In genomic region chr10:63386991-63387390, GRCm38 (mm10) we compare ENCODE assay signal across 8 mouse cellular contexts. TPM values are rescaled to one million over a fixed set of nuclear protein-coding genes. Genes with fewer than 3 reads are reported as not detected.
DNase-seq lines count a peak whose midpoint lies in the region; ATAC-seq and TF ChIP-seq lines count a peak whose summit lies in the region.

No protein-coding gene starts in this region.

- no peak overlapping the region for H3K27ac ChIP-seq in neural tube, embryonic 11.5 days (ENCODE audit: low read depth, low read length)
- no peak overlapping the region for H3K27ac ChIP-seq in embryonic fibroblast, embryonic 13.5 days (ENCODE audit: insufficient read depth, low read length)
- H3K27ac ChIP-seq in limb, embryonic 12.5 days, result no peak overlapping the region
- H3K27ac ChIP-seq in small intestine, adult 2 months (ENCODE audit: insufficient read depth, low read depth, low read length), result no peak overlapping the region

- TF ChIP-seq CTCF in embryonic fibroblast, embryonic 13.5 days (IDR thresholded peaks at IDR 0.05; ENCODE audit: borderline replicate concordance, insufficient read depth, low read length), result no peak
- TF ChIP-seq CTCF in small intestine, adult 2 months (IDR thresholded peaks at IDR 0.05; ENCODE audit: extremely low read depth, insufficient read length, insufficient replicate concordance, low read depth, low read length), result no peak

- H3K4me3 ChIP-seq in neural tube, embryonic 11.5 days (ENCODE audit: low read depth, low read length), result peak overlapping the region; percentile 51
- H3K4me3 ChIP-seq in embryonic fibroblast, embryonic 13.5 days (ENCODE audit: insufficient read depth, low read length), result peak overlapping the region; percentile 41
- H3K4me3 ChIP-seq in limb, embryonic 12.5 days (replicated peaks), result peak overlapping the region; percentile 53
- H3K4me3 ChIP-seq in small intestine, adult 2 months (ENCODE audit: low read depth, low read length), result peak overlapping the region; percentile 87

- H3K36me3 ChIP-seq in neural tube, embryonic 11.5 days (ENCODE audit: control insufficient read depth, insufficient read depth, low read length), result no peaks in the 10 kb centered on the region
- H3K36me3 ChIP-seq in limb, embryonic 12.5 days, result no peaks in the 10 kb centered on the region
- H3K36me3 ChIP-seq in small intestine, adult 2 months (ENCODE audit: control insufficient read depth, insufficient read depth, low read length), result no peaks in the 10 kb centered on the region

- ATAC-seq in neural tube, embryonic 11.5 days (ENCODE audit: insufficient read depth, low FRiP score, low TSS enrichment), result no peak
- ATAC-seq in limb, embryonic 12.5 days (ENCODE audit: insufficient number of reproducible peaks, insufficient read depth, low FRiP score, low TSS enrichment, low read depth), result no peak

- 4% methylated on average over 10 of the region's 10 CpGs for WGBS in neural tube, embryonic 11.5 days
- 4% methylated on average over 10 of the region's 10 CpGs for WGBS in limb, embryonic 12.5 days
- WGBS in small intestine, adult 2 months, result 3% methylated on average over 10 of the region's 10 CpGs

- TF ChIP-seq POLR2A in embryonic fibroblast, embryonic 13.5 days (IDR thresholded peaks at IDR 0.05; ENCODE audit: low read depth, low read length), result no peak
- TF ChIP-seq POLR2A in small intestine, adult 2 months (IDR thresholded peaks at IDR 0.05; ENCODE audit: low read depth, low read length), result no peak

- no peaks in the 10 kb centered on the region for H3K27me3 ChIP-seq in neural tube, embryonic 11.5 days (ENCODE audit: control insufficient read depth, insufficient read depth, low read length)
- no peaks in the 10 kb centered on the region for H3K27me3 ChIP-seq in limb, embryonic 12.5 days
- no peaks in the 10 kb centered on the region for H3K27me3 ChIP-seq in small intestine, adult 2 months (ENCODE audit: control insufficient read depth, insufficient read depth, low read length)

- peaks cover under 1% of the 10 kb centered on the region; the same call in 1 of the 2 replicates for H3K4me1 ChIP-seq in neural tube, embryonic 11.5 days (ENCODE audit: control insufficient read depth, insufficient read depth, low read length)
- no peaks in the 10 kb centered on the region for H3K4me1 ChIP-seq in embryonic fibroblast, embryonic 13.5 days (ENCODE audit: control insufficient read depth, insufficient read depth, low read length)
- no peaks in the 10 kb centered on the region for H3K4me1 ChIP-seq in limb, embryonic 12.5 days (replicated peaks)
- no peaks in the 10 kb centered on the region for H3K4me1 ChIP-seq in small intestine, adult 2 months (ENCODE audit: control insufficient read depth, insufficient read depth, insufficient read length, low read length)

- H3K4me2 ChIP-seq in neural tube, embryonic 11.5 days (ENCODE audit: low read depth), result peak overlapping the region; percentile 62
- H3K4me2 ChIP-seq in limb, embryonic 12.5 days, result peak overlapping the region; percentile 65

- no peak overlapping the region; the same call in 1 of the 2 replicates for H3K9ac ChIP-seq in neural tube, embryonic 11.5 days (ENCODE audit: low read length)
- H3K9ac ChIP-seq in limb, embryonic 12.5 days (replicated peaks), result peak overlapping the region; percentile 54

- no peak for DNase-seq in neural tube, embryonic 11.5 days (ENCODE audit: low spot score)
- no peak for DNase-seq in neural tube, embryonic 10.5 days (ENCODE audit: extremely low spot score, low spot score)
- no peak for DNase-seq in layer of hippocampus, adult 11-12 months (ENCODE audit: low spot score)
- no peak for DNase-seq in thymus, postnatal 10 days (ENCODE audit: low spot score in 2 of 2)
- no peak for DNase-seq in right cerebral cortex, postnatal 4 days

- no peaks in the 10 kb centered on the region for H3K9me3 ChIP-seq in neural tube, embryonic 11.5 days (ENCODE audit: control insufficient read depth, low read length)
- H3K9me3 ChIP-seq in limb, embryonic 12.5 days, result no peaks in the 10 kb centered on the region

RNA-seq across cellular contexts. Expression of gene Dnajc12, which starts 4.7 kb away (rescaled TPM):
- polyA plus RNA-seq in neural tube, embryonic 11.5 days (2014; fragmentation: Nextera tagmentation; extraction: Ambion mirVana), result 16.0 and 16.8 TPM in 2 replicates
- polyA plus RNA-seq in embryonic fibroblast, embryonic 13.5 days (2011; ENCODE audit: insufficient read length, low read depth, missing spikeins), result 3.5 and 4.6 TPM in 2 replicates
- 13.6 and 16.1 TPM in 2 replicates for polyA plus RNA-seq in limb, embryonic 12.5 days (2016; fragmentation: Nextera tagmentation; extraction: Ambion mirVana)
- polyA plus RNA-seq in small intestine, adult 2 months (2012; rRNA removed), result 0.15 and 0.22 TPM in 2 replicates

RNA-seq across cellular contexts. Expression of gene Sirt1, which starts 5.5 kb away (rescaled TPM):
- polyA plus RNA-seq in neural tube, embryonic 11.5 days (2014; fragmentation: Nextera tagmentation; extraction: Ambion mirVana), result 10.9 and 13.3 TPM in 2 replicates
- 12.6 and 14.4 TPM in 2 replicates for polyA plus RNA-seq in embryonic fibroblast, embryonic 13.5 days (2011; ENCODE audit: insufficient read length, low read depth, missing spikeins)
- polyA plus RNA-seq in limb, embryonic 12.5 days (2016; fragmentation: Nextera tagmentation; extraction: Ambion mirVana), result 7.7 and 9.9 TPM in 2 replicates
- polyA plus RNA-seq in small intestine, adult 2 months (2012; rRNA removed), result 1.7 and 4.6 TPM in 2 replicates

RNA-seq across cellular contexts. Expression of gene Gm7075, which starts 34.6 kb away (rescaled TPM):
- not detected in 2 replicates for polyA plus RNA-seq in neural tube, embryonic 11.5 days (2014; fragmentation: Nextera tagmentation; extraction: Ambion mirVana)
- polyA plus RNA-seq in embryonic fibroblast, embryonic 13.5 days (2011; ENCODE audit: insufficient read length, low read depth, missing spikeins), result not detected in 2 replicates
- polyA plus RNA-seq in limb, embryonic 12.5 days (2016; fragmentation: Nextera tagmentation; extraction: Ambion mirVana), result not detected in 2 replicates
- not detected in 2 replicates for polyA plus RNA-seq in small intestine, adult 2 months (2012; rRNA removed)

RNA-seq across cellular contexts. Expression of gene Ctnna3, which starts 42.9 kb away (rescaled TPM):
- 0.33 and 0.50 TPM in 2 replicates for polyA plus RNA-seq in neural tube, embryonic 11.5 days (2014; fragmentation: Nextera tagmentation; extraction: Ambion mirVana)
- 0.14 TPM in 1 of 2 replicates, not detected in the other for polyA plus RNA-seq in embryonic fibroblast, embryonic 13.5 days (2011; ENCODE audit: insufficient read length, low read depth, missing spikeins)
- 0.14 and 0.24 TPM in 2 replicates for polyA plus RNA-seq in limb, embryonic 12.5 days (2016; fragmentation: Nextera tagmentation; extraction: Ambion mirVana)
- 0.06 and 0.14 TPM in 2 replicates for polyA plus RNA-seq in small intestine, adult 2 months (2012; rRNA removed)
